Mouse (Mus musculus): Measurements from ENCODE around the gene Gm20388. TPM values are rescaled to one million over a fixed set of nuclear protein-coding genes. Genes with fewer than 3 reads are reported as not detected.

Gene Gm20388
- polyA plus RNA-seq, 1 experiment from 2014 or later, result not detected

DNA sequence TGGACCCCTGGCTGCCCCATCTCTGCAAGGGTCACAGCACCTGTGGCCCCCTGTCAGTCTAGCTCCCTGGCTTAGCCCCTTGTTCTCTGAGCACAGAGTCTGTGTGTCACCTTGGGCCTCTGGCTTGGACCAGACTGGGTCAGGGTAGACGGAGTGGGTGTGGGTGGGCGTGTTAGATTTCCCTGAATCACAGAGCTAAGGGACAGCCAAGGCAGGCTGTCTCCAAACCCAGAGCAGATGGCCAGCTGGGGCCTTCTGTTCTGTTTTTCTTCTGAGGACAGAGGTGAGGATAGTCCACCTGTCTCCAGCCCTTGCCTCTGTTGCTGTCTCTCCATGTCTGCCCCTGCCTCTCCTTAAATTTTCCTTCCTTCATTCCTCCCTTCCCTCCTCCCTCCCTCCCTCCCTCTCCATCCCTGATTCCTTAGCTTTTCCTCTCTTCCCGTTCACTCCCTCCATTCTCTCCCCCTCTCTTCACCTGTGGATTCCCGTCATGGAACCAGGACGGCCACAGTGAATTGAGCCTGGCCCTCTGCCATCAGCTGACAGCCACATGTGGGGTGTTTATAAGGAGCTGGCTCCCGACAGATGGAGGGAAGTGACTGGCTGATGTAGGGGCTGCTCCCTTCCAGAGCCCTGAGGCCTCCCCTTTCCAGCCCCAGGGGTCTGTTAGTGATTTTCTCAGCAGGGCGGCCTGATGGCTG is 1852.5 kb downstream of the Gm20388 start:
- Histone ChIP-seq H3K4me1 (replicated peaks; ENCODE audit: control insufficient read depth, insufficient read depth, low read length) (no peaks in the 10 kb centered on the region), H3K9ac (no peak overlapping the region), H3K9me3 (ENCODE audit: control insufficient read depth, low read length) (no peaks in the 10 kb centered on the region), H3K36me3 (replicated peaks; ENCODE audit: control insufficient read depth, insufficient read depth) (no peaks in the 10 kb centered on the region), H3K4me3 (replicated peaks; ENCODE audit: low read length) (no peak overlapping the region), H3K4me2 (replicated peaks) (no peak overlapping the region), H3K27ac (no peak overlapping the region), H3K27me3 (ENCODE audit: control insufficient read depth, insufficient read depth, low read length) (no peaks in the 10 kb centered on the region)
- no peak for DNase-seq (ENCODE audit: low spot score)
- WGBS, result 40% methylated on average over 7 of the region's 7 CpGs
- peak; percentile 60; the same call in 1 of the 2 replicates for ATAC-seq (ENCODE audit: low FRiP score)

DNA sequence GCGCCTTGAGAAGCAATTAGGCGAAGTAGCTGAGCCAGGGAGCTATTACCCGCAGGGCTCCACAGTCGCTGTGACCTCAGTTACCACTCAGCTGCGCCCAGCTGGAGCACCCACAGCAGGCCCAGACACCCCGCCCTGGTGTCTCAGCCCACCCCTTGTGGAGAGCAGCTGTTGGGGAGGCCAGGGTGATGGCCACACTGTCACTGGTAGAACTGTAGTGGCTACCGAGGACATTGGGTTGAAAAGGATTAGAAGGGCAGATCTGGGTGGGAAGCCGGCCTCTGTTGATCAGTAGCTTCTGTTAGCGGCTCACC is 1853.0 kb downstream of the Gm20388 start:
- Histone ChIP-seq H3K4me1 (replicated peaks; ENCODE audit: control insufficient read depth, insufficient read depth, low read length) (no peaks in the 10 kb centered on the region), H3K27ac (no peak overlapping the region), H3K4me2 (replicated peaks) (no peak overlapping the region), H3K36me3 (replicated peaks; ENCODE audit: control insufficient read depth, insufficient read depth) (no peaks in the 10 kb centered on the region), H3K27me3 (ENCODE audit: control insufficient read depth, insufficient read depth, low read length) (no peaks in the 10 kb centered on the region), H3K9ac (no peak overlapping the region), H3K9me3 (ENCODE audit: control insufficient read depth, low read length) (no peaks in the 10 kb centered on the region), H3K4me3 (replicated peaks; ENCODE audit: low read length) (no peak overlapping the region)
- ATAC-seq (ENCODE audit: low FRiP score) (peak; percentile 27; the same call in 1 of the 2 replicates), DNase-seq (ENCODE audit: low spot score) (no peak)
- WGBS, result 59% methylated on average over 9 of the region's 9 CpGs

DNA sequence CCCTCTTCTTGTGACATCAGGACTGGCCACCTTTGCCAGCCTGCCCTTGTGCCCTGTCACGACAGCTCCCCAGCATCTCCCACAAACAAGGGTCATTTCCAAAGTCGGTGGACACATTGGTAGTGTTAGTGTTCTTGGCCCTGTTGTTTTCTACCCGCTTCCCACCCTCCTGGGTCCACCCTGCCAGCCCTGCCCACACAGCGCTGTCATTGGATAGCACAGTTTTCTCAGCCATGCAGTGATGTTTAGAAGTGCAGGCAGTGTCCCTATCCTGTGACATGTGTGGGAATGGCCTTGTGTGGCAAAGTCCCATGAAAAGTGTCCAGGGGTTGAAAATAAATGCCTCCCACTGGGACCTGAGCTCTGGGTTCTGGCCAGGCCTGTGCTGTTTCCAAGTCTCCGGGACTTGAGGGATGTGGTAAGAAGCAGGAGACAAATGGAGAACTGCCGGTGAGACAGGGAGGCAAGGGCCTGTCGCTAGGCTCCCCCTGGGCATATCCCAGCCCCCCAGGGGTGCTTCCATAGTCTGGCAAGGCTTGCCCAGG is 1855.0 kb downstream of the Gm20388 start:
- no peaks in the 10 kb centered on the region for H3K36me3 ChIP-seq (replicated peaks; ENCODE audit: control insufficient read depth, insufficient read depth)
- no peak overlapping the region for H3K4me2 ChIP-seq (replicated peaks)
- H3K9me3 ChIP-seq (ENCODE audit: control insufficient read depth, low read length), result no peaks in the 10 kb centered on the region
- ATAC-seq (ENCODE audit: low FRiP score) (no peak), DNase-seq (ENCODE audit: low spot score) (no peak)
- no peak overlapping the region for H3K4me3 ChIP-seq (replicated peaks; ENCODE audit: low read length)
- no peaks in the 10 kb centered on the region for H3K27me3 ChIP-seq (ENCODE audit: control insufficient read depth, insufficient read depth, low read length)
- H3K4me1 ChIP-seq (replicated peaks; ENCODE audit: control insufficient read depth, insufficient read depth, low read length), result no peaks in the 10 kb centered on the region
- 78% methylated on average over 7 of the region's 7 CpGs for WGBS
- no peak overlapping the region for H3K9ac ChIP-seq
- no peak overlapping the region for H3K27ac ChIP-seq

DNA sequence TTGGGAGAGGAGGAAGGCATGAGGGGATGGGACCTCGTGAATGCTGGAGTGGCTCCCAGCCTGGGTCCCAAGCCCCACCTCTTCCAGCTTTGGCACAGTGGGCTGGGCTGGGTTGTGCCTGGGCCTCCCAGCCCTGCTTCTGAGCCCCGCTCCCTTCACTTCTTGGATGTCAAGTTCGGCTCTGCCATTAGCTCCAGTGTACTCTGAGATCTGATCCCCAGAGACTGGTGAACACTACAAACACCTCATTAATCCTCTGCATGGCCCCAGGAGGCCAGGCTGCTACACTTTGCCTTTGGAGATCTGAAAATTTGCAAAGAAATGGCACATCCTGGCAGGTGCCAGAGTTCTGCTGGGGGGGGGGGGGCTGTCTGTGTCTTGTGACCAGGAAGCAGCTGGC is 1858.5 kb downstream of the Gm20388 start:
- WGBS, result 60% methylated on average over 3 of the region's 3 CpGs
- Histone ChIP-seq H3K4me2 (replicated peaks) (no peak overlapping the region), H3K9ac (no peak overlapping the region), H3K4me1 (replicated peaks; ENCODE audit: control insufficient read depth, insufficient read depth, low read length) (peaks cover 13% of the 10 kb centered on the region), H3K36me3 (replicated peaks; ENCODE audit: control insufficient read depth, insufficient read depth) (no peaks in the 10 kb centered on the region), H3K27ac (no peak overlapping the region), H3K27me3 (ENCODE audit: control insufficient read depth, insufficient read depth, low read length) (no peaks in the 10 kb centered on the region), H3K9me3 (ENCODE audit: control insufficient read depth, low read length) (no peaks in the 10 kb centered on the region), H3K4me3 (replicated peaks; ENCODE audit: low read length) (no peak overlapping the region)
- ATAC-seq (ENCODE audit: low FRiP score), result no peak
- DNase-seq (ENCODE audit: low spot score), result no peak

DNA sequence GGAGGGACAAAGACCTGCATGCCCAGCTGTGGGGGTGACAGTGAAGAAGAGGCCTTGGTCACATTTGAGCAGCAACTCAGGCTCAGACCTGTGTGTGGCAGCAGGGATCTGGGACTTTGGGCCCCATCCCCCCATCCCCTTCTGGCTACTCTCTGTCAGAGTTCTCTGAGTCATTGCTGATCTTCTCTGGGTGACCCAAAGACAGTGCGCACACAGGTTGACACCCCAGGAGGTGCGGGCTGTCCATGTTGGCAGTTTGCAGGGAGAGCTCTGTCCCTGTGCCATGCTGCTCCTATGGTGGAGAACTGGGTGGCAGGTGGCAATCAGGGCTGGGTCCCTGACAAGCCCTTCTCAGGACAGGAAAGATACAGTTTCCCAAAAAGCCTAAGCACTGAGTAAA is 1859.0 kb downstream of the Gm20388 start:
- ATAC-seq (ENCODE audit: low FRiP score), result no peak
- 98% methylated on average over 2 of the region's 2 CpGs for WGBS

DNA sequence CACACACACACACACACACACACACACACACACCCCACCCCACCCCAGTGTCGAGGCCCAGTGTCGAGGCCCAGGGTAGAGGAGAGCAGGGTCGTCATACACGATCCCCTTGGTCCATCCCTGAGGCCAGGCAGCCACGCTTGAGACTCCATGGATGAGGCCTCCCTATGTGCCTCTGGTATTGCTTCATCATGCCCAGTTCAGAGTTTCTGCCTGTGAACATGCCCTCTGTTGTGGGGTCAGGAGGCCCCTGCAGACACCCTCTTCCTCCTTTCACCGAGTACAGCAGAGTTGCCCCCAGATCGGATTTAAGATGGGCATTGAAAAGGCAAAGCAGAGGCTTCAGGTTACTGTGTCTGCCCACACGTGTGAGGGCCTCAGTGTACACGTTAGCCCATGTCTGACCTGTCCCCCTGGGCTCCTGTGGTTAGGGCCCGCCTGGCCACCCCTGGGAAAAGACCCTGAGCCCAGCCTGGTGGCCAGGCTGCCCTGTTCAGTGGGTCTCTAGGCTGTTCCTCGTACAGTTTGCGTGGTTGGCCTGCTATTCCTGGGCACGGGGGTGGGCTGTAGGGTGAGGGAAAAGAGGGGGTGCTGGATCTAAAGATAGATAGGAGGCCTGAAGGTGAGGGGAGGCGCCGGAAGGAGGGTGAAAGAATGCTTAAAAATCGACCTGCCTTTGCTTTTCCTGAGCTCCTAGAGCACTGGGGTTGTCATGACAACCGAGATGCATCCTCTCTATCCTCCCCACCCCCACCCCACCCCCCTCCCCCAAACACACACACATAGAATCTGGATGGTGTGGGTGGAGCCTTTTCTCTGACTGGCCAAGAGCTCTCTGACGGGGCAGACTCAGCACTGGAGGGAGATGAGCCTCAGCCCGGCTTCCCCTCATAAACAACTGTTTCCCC is 1860.5 kb downstream of the Gm20388 start:
- H3K27me3 ChIP-seq (ENCODE audit: control insufficient read depth, insufficient read depth, low read length), result no peaks in the 10 kb centered on the region
- ATAC-seq (ENCODE audit: low FRiP score) (peak; percentile 65), DNase-seq (ENCODE audit: low spot score) (no peak)
- H3K4me3 ChIP-seq (replicated peaks; ENCODE audit: low read length), result no peak overlapping the region
- H3K9me3 ChIP-seq (ENCODE audit: control insufficient read depth, low read length), result no peaks in the 10 kb centered on the region
- H3K27ac ChIP-seq, result no peak overlapping the region
- H3K9ac ChIP-seq, result no peak overlapping the region
- H3K4me1 ChIP-seq (replicated peaks; ENCODE audit: control insufficient read depth, insufficient read depth, low read length), result peaks cover 13% of the 10 kb centered on the region
- peak overlapping the region; percentile 28; the same call in 1 of the 2 replicates for H3K4me2 ChIP-seq (replicated peaks)
- WGBS, result 24% methylated on average over 19 of the region's 19 CpGs
- no peaks in the 10 kb centered on the region for H3K36me3 ChIP-seq (replicated peaks; ENCODE audit: control insufficient read depth, insufficient read depth)

More for the DNA sequence above, 1859.0 kb downstream of the Gm20388 start:
- no peak overlapping the region for H3K4me3 ChIP-seq (replicated peaks; ENCODE audit: low read length)
- DNase-seq (ENCODE audit: low spot score), result no peak
- H3K4me1 ChIP-seq (replicated peaks; ENCODE audit: control insufficient read depth, insufficient read depth, low read length), result peaks cover 13% of the 10 kb centered on the region
- H3K4me2 ChIP-seq (replicated peaks), result no peak overlapping the region
- H3K27me3 ChIP-seq (ENCODE audit: control insufficient read depth, insufficient read depth, low read length), result no peaks in the 10 kb centered on the region
- no peaks in the 10 kb centered on the region for H3K36me3 ChIP-seq (replicated peaks; ENCODE audit: control insufficient read depth, insufficient read depth)
- H3K27ac ChIP-seq, result no peak overlapping the region
- no peak overlapping the region for H3K9ac ChIP-seq
- no peaks in the 10 kb centered on the region for H3K9me3 ChIP-seq (ENCODE audit: control insufficient read depth, low read length)

DNA sequence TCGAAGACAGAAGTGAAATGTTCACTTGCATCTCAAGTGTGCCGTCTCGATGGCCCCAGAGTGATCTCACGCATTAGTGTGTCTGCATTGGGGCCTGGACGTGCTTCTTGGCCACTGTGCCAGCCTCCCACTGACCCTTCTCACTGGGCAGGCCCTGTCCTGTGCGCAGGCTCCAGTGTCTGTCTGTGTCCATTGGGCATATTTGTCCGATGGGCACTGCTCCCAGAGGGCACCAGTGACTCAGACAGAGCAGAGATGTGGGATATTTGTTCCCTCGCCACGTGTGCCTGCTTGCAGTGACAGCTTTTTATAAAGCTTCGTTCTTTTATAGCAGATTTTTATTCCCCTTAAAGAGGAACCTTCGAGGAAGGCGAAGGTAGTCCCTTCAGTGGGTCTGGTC is 1863.2 kb downstream of the Gm20388 start:
- no peaks in the 10 kb centered on the region for H3K9me3 ChIP-seq (ENCODE audit: control insufficient read depth, low read length)
- H3K9ac ChIP-seq, result no peak overlapping the region
- no peaks in the 10 kb centered on the region for H3K27me3 ChIP-seq (ENCODE audit: control insufficient read depth, insufficient read depth, low read length)
- no peaks in the 10 kb centered on the region for H3K36me3 ChIP-seq (replicated peaks; ENCODE audit: control insufficient read depth, insufficient read depth)
- DNase-seq (ENCODE audit: low spot score) (no peak), ATAC-seq (ENCODE audit: low FRiP score) (no peak)
- WGBS, result 88% methylated on average over 12 of the region's 12 CpGs
- H3K4me2 ChIP-seq (replicated peaks), result no peak overlapping the region
- no peak overlapping the region for H3K4me3 ChIP-seq (replicated peaks; ENCODE audit: low read length)
- peaks cover 13% of the 10 kb centered on the region for H3K4me1 ChIP-seq (replicated peaks; ENCODE audit: control insufficient read depth, insufficient read depth, low read length)
- no peak overlapping the region for H3K27ac ChIP-seq

DNA sequence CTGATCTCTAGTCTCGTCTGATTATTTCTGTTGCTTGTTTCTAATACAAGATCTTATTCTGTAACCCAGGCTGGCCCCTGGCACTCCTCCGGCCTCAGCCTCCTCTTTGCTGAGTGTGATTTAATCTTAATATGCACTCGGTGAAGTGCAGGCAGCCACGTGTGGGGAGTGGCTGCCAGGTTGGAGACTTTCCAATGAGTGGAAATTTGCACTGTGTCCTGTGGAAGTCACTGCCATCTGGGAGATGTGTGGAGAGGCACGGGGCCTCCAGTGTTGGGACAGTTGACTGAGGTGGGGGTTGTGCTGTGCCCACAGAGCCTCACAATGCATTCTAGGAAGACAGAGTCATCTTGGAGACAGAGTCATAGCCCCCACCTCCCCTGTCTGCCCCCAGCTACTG is 1871.9 kb downstream of the Gm20388 start:
- WGBS, result 75% methylated on average over 5 of the region's 5 CpGs
- Histone ChIP-seq H3K4me2 (replicated peaks) (no peak overlapping the region), H3K9ac (no peak overlapping the region), H3K27ac (no peak overlapping the region), H3K4me1 (replicated peaks; ENCODE audit: control insufficient read depth, insufficient read depth, low read length) (no peaks in the 10 kb centered on the region), H3K36me3 (replicated peaks; ENCODE audit: control insufficient read depth, insufficient read depth) (peaks cover 12% of the 10 kb centered on the region; the same call in 1 of the 2 replicates), H3K4me3 (replicated peaks; ENCODE audit: low read length) (no peak overlapping the region), H3K9me3 (ENCODE audit: control insufficient read depth, low read length) (no peaks in the 10 kb centered on the region), H3K27me3 (ENCODE audit: control insufficient read depth, insufficient read depth, low read length) (no peaks in the 10 kb centered on the region)
- no peak for DNase-seq (ENCODE audit: low spot score)
- no peak for ATAC-seq (ENCODE audit: low FRiP score)

DNA sequence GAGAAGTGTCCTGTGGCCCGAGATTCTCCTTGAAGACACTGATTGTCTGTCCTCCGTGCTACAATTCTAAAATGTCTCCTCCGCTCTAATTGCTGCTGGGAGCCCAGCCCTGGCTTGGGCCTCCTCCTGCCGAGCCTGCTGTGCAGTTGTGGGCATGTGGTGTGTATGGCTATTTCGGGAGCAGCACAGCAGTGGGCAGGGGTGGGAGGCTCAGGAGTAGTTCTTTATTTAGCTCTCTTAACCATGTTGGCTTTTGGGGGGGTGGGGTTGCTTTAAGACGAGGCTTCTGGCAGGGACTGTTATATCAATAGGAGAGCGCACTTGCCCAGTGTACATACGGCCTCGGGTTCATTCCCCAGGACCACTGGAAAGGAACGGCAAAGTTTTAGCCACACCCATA is 1875.9 kb downstream of the Gm20388 start:
- H3K9ac ChIP-seq, result no peak overlapping the region
- H3K4me3 ChIP-seq (replicated peaks; ENCODE audit: low read length), result no peak overlapping the region
- WGBS, result 56% methylated on average over 10 of the region's 10 CpGs
- H3K27me3 ChIP-seq (ENCODE audit: control insufficient read depth, insufficient read depth, low read length), result no peaks in the 10 kb centered on the region
- no peak for ATAC-seq (ENCODE audit: low FRiP score)
- H3K36me3 ChIP-seq (replicated peaks; ENCODE audit: control insufficient read depth, insufficient read depth), result peaks cover 30% of the 10 kb centered on the region; the same call in 1 of the 2 replicates
- no peak overlapping the region for H3K27ac ChIP-seq
- H3K4me1 ChIP-seq (replicated peaks; ENCODE audit: control insufficient read depth, insufficient read depth, low read length), result no peaks in the 10 kb centered on the region
- DNase-seq (ENCODE audit: low spot score), result no peak
- H3K9me3 ChIP-seq (ENCODE audit: control insufficient read depth, low read length), result no peaks in the 10 kb centered on the region
- H3K4me2 ChIP-seq (replicated peaks), result no peak overlapping the region
